Mouse (Mus musculus): Measurements from ENCODE around the gene Lfng. TPM values are rescaled to one million over a fixed set of nuclear protein-coding genes. Genes with fewer than 3 reads are reported as not detected.

The Lfng gene
- polyA plus RNA-seq, 1 experiment, result 1.4 TPM

- Histone ChIP-seq H3K4me1 (ENCODE audit: control insufficient read depth, insufficient read depth, low read length) (peaks cover 14% of the 10 kb centered on the region), H3K27me3 (ENCODE audit: control insufficient read depth, insufficient read depth, low read length) (no peaks in the 10 kb centered on the region), H3K4me3 (ENCODE audit: control insufficient read depth, low read depth, low read length) (no peak overlapping the region), H3K27ac (ENCODE audit: control insufficient read depth, insufficient read depth, low read depth, low read length) (no peak overlapping the region), H3K36me3 (ENCODE audit: control insufficient read depth, insufficient read depth, low read length) (no peaks in the 10 kb centered on the region)
- TF ChIP-seq CTCF (IDR thresholded peaks at IDR 0.05; ENCODE audit: control insufficient read depth, insufficient read depth, insufficient replicate concordance, low read depth, low read length) (no peak), POLR2A (IDR thresholded peaks at IDR 0.05; ENCODE audit: control insufficient read depth, low read depth, low read length) (no peak)
Observed at GRCm38 (mm10) chr5:140594846-140595245, 12.3 kb upstream of the Lfng start.

GRCm38 (mm10) chr5:140596426-140596825 lies 10.7 kb upstream of the Lfng start:
- no peaks in the 10 kb centered on the region for H3K27me3 ChIP-seq (ENCODE audit: control insufficient read depth, insufficient read depth, low read length)
- TF ChIP-seq CTCF (IDR thresholded peaks at IDR 0.05; ENCODE audit: control insufficient read depth, insufficient read depth, insufficient replicate concordance, low read depth, low read length) (no peak), POLR2A (IDR thresholded peaks at IDR 0.05; ENCODE audit: control insufficient read depth, low read depth, low read length) (no peak)
- no peak overlapping the region for H3K4me3 ChIP-seq (ENCODE audit: control insufficient read depth, low read depth, low read length)
- no peak overlapping the region for H3K27ac ChIP-seq (ENCODE audit: control insufficient read depth, insufficient read depth, low read depth, low read length)
- H3K4me1 ChIP-seq (ENCODE audit: control insufficient read depth, insufficient read depth, low read length), result peaks cover 14% of the 10 kb centered on the region
- no peaks in the 10 kb centered on the region for H3K36me3 ChIP-seq (ENCODE audit: control insufficient read depth, insufficient read depth, low read length)

GRCm38 (mm10) chr5:140596927-140597588 lies 10.1 kb upstream of the Lfng start:
- H3K4me3 ChIP-seq (ENCODE audit: control insufficient read depth, low read depth, low read length), result no peak overlapping the region
- H3K27me3 ChIP-seq (ENCODE audit: control insufficient read depth, insufficient read depth, low read length), result no peaks in the 10 kb centered on the region
- TF ChIP-seq POLR2A (IDR thresholded peaks at IDR 0.05; ENCODE audit: control insufficient read depth, low read depth, low read length) (no peak), CTCF (IDR thresholded peaks at IDR 0.05; ENCODE audit: control insufficient read depth, insufficient read depth, insufficient replicate concordance, low read depth, low read length) (no peak)
- peaks cover 14% of the 10 kb centered on the region for H3K4me1 ChIP-seq (ENCODE audit: control insufficient read depth, insufficient read depth, low read length)
- no peaks in the 10 kb centered on the region for H3K36me3 ChIP-seq (ENCODE audit: control insufficient read depth, insufficient read depth, low read length)
- H3K27ac ChIP-seq (ENCODE audit: control insufficient read depth, insufficient read depth, low read depth, low read length), result no peak overlapping the region

- no peaks in the 10 kb centered on the region for H3K27me3 ChIP-seq (ENCODE audit: control insufficient read depth, insufficient read depth, low read length)
- TF ChIP-seq CTCF (IDR thresholded peaks at IDR 0.05; ENCODE audit: control insufficient read depth, insufficient read depth, insufficient replicate concordance, low read depth, low read length), result no peak
- TF ChIP-seq POLR2A (IDR thresholded peaks at IDR 0.05; ENCODE audit: control insufficient read depth, low read depth, low read length), result no peak
- no peak overlapping the region for H3K4me3 ChIP-seq (ENCODE audit: control insufficient read depth, low read depth, low read length)
- H3K27ac ChIP-seq (ENCODE audit: control insufficient read depth, insufficient read depth, low read depth, low read length), result no peak overlapping the region
- H3K36me3 ChIP-seq (ENCODE audit: control insufficient read depth, insufficient read depth, low read length), result no peaks in the 10 kb centered on the region
- H3K4me1 ChIP-seq (ENCODE audit: control insufficient read depth, insufficient read depth, low read length), result peaks cover 14% of the 10 kb centered on the region
Observed at GRCm38 (mm10) chr5:140597787-140598186, 9.3 kb upstream of the Lfng start.

GRCm38 (mm10) chr5:140599939-140600338 lies 7.2 kb upstream of the Lfng start:
- no peak overlapping the region for H3K4me3 ChIP-seq (ENCODE audit: control insufficient read depth, low read depth, low read length)
- no peaks in the 10 kb centered on the region for H3K27me3 ChIP-seq (ENCODE audit: control insufficient read depth, insufficient read depth, low read length)
- no peaks in the 10 kb centered on the region for H3K36me3 ChIP-seq (ENCODE audit: control insufficient read depth, insufficient read depth, low read length)
- H3K27ac ChIP-seq (ENCODE audit: control insufficient read depth, insufficient read depth, low read depth, low read length), result no peak overlapping the region
- H3K4me1 ChIP-seq (ENCODE audit: control insufficient read depth, insufficient read depth, low read length), result peaks cover 18% of the 10 kb centered on the region
- TF ChIP-seq CTCF (IDR thresholded peaks at IDR 0.05; ENCODE audit: control insufficient read depth, insufficient read depth, insufficient replicate concordance, low read depth, low read length) (no peak), POLR2A (IDR thresholded peaks at IDR 0.05; ENCODE audit: control insufficient read depth, low read depth, low read length) (no peak)

GRCm38 (mm10) chr5:140601712-140602111 lies 5.4 kb upstream of the Lfng start:
- Histone ChIP-seq H3K4me3 (ENCODE audit: control insufficient read depth, low read depth, low read length) (no peak overlapping the region), H3K27me3 (ENCODE audit: control insufficient read depth, insufficient read depth, low read length) (no peaks in the 10 kb centered on the region; the same call in 1 of the 2 replicates), H3K4me1 (ENCODE audit: control insufficient read depth, insufficient read depth, low read length) (peaks cover 14% of the 10 kb centered on the region), H3K36me3 (ENCODE audit: control insufficient read depth, insufficient read depth, low read length) (no peaks in the 10 kb centered on the region), H3K27ac (ENCODE audit: control insufficient read depth, insufficient read depth, low read depth, low read length) (no peak overlapping the region)
- TF ChIP-seq CTCF (IDR thresholded peaks at IDR 0.05; ENCODE audit: control insufficient read depth, insufficient read depth, insufficient replicate concordance, low read depth, low read length) (no peak), POLR2A (IDR thresholded peaks at IDR 0.05; ENCODE audit: control insufficient read depth, low read depth, low read length) (no peak)

- H3K4me3 ChIP-seq (ENCODE audit: control insufficient read depth, low read depth, low read length), result no peak overlapping the region
- H3K4me1 ChIP-seq (ENCODE audit: control insufficient read depth, insufficient read depth, low read length), result peaks cover 19% of the 10 kb centered on the region
- TF ChIP-seq CTCF (IDR thresholded peaks at IDR 0.05; ENCODE audit: control insufficient read depth, insufficient read depth, insufficient replicate concordance, low read depth, low read length), result no peak
- no peak for TF ChIP-seq POLR2A (IDR thresholded peaks at IDR 0.05; ENCODE audit: control insufficient read depth, low read depth, low read length)
Observed at GRCm38 (mm10) chr5:140602540-140602939, 4.6 kb upstream of the Lfng start.

More at GRCm38 (mm10) chr5:140602540-140602939, 4.6 kb upstream of the Lfng start:
- Histone ChIP-seq H3K36me3 (ENCODE audit: control insufficient read depth, insufficient read depth, low read length) (no peaks in the 10 kb centered on the region), H3K27me3 (ENCODE audit: control insufficient read depth, insufficient read depth, low read length) (no peaks in the 10 kb centered on the region; the same call in none of the 2 replicates), H3K27ac (ENCODE audit: control insufficient read depth, insufficient read depth, low read depth, low read length) (no peak overlapping the region)
